Mouse (Mus musculus): ENCODE results near the gene Mtch2.
A peak's percentile ranks its signal among the peaks of the same experiment; 100 is the strongest.
"Not testable (repeated sequence)": the region's sequence is repeated elsewhere in the genome, so short reads cannot be mapped to it uniquely, and the experiment has no call there.

Mtch2 gene

GRCm38 (mm10) chr2:90864184-90864583 is 17.2 kb downstream of the Mtch2 start:
- DNase-seq (ENCODE audit: low spot score): no peak

- DNase-seq (ENCODE audit: low spot score): peak; percentile 66
Measured at GRCm38 (mm10) chr2:90866524-90866923, 19.6 kb downstream of the Mtch2 start.

- no peak for DNase-seq (ENCODE audit: low spot score)
Measured at GRCm38 (mm10) chr2:90870136-90870601, 23.2 kb downstream of the Mtch2 start.

DNA sequence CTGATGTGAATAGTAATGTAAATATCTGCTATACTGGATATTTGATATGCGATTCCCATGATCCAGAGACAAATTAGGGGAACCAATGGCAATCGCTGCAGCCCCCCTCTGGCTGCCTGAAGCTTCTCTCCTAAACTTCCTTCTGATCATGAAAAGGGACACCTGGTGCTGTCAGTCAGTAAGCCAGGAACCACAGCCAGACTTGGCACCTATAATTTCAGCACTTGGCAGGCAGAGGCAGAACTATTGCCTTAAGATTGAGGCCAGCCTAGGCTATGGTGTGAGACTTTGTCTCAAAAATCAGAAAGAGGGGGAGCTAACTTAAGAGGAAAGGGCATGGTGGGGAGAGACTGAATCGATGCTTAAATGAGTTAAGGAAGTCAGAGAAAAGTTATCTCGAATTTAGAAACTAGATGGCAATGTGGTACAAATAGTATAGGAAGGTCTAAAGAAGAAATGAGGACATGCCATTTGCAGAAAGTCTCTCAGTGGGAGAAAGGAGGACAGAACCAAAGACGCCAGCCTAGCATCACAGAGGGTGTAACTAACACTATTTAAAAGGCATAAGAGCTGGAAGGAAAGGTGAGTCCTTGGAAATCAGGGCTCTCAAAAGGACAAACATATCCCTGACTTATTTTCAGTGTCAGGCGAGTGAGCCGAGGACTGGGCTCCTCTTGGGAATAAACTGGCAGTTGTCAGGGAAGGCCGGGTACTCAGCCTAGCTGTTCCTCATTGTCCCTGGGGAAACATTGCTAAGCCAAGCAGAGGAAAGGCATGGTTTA is 24.4 kb downstream of the Mtch2 start:
- DNase-seq (ENCODE audit: low spot score): no peak

DNA sequence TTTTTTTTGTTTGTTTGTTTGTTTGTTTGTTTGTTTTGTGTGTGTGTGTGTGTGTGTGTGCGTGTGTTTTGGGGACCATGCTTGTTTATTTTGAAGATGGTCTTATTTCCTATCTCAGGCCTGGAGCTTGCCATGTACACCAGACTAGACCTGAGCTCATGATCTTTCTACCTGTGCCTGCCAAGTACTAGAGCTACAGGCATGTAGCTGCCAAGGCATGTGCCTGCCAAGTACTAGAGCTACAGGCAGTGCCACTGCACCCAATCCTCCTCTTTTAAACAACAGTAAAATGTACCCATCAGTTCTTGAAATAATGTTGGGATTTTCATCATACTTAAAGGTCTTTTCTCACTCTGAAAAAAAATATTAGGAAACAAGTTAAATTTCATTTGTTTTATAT is 27.1 kb downstream of the Mtch2 start:
- DNase-seq (ENCODE audit: low spot score): no peak

GRCm38 (mm10) chr2:90875239-90875638 is 28.3 kb downstream of the Mtch2 start:
- DNase-seq (ENCODE audit: low spot score): no peak

DNA sequence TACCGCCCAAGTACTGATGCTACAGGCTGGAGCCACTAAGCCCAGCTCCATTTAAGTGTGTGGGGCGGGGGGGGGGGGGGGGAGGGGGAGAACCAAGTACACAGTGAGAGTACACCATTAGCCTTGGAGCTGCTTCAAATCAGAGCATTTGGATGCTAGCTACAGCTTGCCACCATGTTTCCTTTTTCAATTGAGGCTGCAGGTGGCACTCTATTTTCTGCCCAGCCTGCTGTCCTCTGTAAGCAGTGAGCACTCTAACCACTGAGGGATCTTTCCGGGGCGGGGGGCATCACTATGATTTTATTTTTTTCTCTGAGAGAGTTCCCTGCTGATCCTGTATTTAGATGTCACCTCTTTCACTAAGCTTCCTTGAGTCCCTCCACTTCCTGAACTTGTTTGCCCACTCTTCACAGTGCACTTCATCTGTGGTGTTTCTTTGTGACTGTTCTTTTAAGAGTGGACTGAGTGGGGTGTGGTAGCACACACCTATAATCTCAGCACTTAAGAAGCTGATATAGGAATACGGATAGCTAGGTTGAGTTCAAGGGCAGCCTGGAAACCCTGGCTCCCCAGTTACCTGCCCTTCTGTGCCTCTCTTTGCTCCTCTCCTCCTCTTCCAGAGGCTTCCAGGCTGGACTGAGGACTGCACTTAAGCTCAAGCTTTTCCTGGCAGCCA is 30.8 kb downstream of the Mtch2 start:
- DNase-seq (ENCODE audit: low spot score): no peak

- DNase-seq (ENCODE audit: low spot score): no peak
Measured at GRCm38 (mm10) chr2:90879419-90879818, 32.5 kb downstream of the Mtch2 start.

GRCm38 (mm10) chr2:90880144-90880785 is 33.3 kb downstream of the Mtch2 start:
- DNase-seq (ENCODE audit: low spot score): no peak

DNA sequence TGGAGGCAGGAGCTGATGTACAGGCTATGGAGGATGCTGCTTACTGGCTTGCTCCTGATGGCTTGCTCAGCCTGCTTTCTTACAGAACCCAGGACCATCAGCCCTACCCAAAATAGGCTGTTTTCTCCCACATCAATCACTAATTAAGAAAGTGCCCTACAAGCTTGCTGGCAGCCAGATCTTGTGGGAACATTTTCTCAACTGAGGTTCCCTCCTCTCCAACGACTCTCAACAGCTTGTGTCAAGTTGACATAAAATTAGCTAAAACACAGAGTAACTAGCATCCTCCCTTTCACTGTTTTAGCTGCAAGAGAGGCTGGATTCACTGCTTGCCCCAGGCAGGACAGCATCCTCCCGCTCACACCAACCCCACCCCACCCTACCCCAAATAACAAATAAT is 34.9 kb downstream of the Mtch2 start:
- DNase-seq (ENCODE audit: low spot score): no peak

DNA sequence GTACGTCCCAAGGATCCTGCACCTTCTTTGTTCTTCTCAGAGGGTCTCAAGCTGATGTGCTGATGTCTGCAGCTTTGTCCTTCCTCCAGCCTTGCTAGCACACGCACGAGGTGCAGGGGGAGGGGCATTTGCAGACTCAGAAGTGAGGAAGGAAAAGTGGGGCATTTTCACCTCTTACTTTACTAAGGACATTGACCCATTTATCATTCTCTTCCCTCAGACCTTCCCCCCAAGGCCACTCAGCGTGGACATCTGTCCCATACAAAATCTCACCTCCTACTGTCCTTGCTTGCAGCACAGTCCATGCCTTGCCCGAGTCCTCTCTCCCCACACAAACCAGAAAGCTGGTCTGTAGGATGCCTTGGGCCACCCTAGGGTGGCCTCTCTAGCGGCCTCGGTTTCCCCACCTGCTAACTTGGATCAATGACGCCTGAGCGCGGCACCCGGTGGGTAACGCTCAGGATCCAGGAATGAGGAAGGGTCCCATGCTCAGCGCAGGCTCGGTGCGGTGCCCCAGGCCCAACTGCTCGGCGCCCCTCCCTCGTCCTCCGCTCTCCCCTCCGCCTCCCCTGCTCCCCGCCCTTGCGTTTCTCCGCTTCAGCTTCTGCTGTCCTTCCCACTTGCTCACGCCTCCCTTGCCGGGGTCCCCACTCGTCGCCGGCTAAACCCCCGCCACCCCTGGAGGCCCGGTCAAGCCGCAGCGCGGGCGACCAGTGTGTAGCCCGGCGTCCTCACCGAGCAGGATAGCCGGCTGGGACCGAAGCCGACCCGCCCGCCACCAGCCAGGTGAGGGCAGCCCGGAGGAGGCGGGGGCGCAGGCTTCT is 38.5 kb downstream of the Mtch2 start, which contains the start of gene C1qtnf4:
Gene C1qtnf4, plus strand, starts transcription at position 643 of the 824 bp plus-strand sequence.
- no peak for DNase-seq (ENCODE audit: low spot score)

- DNase-seq (ENCODE audit: low spot score): no peak
Measured at GRCm38 (mm10) chr2:90886436-90886835, 39.5 kb downstream of the Mtch2 start.

DNA sequence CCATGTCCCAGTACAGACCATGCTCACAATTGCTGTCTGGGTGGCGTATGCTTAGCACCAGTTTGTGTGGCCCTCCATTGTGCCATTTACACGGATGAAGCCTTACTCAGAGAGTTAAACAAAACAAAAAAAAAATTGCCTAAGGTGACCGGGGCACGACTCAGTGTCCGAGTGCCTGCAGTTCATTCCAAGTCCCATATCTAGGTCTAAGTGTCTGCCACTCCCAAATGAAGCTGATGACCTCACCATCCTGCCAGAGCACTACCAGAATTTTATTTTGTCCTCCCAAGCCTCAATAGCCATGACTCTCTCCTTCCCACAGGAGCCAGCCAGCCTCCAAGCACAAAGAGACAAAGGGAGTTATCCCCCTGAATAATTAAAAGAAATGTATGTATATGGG is 40.7 kb downstream of the Mtch2 start:
- no peak for DNase-seq (ENCODE audit: low spot score)

DNA sequence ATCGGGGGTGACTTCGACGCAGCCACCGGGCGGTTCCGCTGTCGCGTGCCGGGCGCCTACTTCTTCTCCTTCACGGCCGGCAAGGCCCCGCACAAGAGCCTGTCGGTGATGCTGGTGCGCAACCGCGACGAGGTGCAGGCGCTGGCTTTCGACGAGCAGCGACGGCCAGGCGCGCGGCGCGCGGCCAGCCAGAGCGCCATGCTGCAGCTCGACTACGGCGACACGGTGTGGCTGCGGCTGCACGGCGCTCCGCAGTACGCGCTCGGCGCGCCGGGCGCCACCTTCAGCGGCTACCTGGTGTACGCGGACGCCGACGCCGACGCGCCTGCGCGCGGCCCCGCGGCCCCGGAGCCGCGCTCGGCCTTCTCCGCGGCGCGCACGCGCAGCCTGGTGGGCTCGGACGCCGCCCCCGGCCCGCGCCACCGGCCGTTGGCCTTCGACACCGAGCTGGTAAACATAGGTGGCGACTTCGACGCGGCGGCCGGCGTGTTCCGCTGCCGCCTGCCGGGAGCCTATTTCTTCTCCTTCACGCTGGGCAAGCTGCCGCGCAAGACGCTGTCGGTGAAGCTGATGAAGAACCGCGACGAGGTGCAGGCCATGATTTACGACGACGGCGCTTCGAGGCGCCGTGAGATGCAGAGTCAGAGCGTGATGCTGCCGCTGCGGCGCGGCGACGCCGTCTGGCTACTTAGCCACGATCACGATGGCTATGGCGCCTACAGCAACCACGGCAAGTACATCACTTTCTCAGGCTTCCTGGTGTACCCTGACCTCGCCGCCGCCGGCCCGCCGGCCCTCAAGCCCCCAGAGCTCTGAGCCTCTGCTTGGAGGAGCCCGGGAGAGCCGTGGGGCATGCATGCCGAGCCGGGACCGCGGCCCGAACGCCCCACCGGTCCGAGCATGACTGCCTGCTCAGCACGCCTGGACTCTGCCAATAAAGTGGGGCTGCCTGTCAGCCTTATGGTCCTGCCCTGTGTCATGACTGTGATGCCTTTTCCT is 42.9 kb downstream of the Mtch2 start:
- DNase-seq (ENCODE audit: low spot score): peak; percentile 22

DNA sequence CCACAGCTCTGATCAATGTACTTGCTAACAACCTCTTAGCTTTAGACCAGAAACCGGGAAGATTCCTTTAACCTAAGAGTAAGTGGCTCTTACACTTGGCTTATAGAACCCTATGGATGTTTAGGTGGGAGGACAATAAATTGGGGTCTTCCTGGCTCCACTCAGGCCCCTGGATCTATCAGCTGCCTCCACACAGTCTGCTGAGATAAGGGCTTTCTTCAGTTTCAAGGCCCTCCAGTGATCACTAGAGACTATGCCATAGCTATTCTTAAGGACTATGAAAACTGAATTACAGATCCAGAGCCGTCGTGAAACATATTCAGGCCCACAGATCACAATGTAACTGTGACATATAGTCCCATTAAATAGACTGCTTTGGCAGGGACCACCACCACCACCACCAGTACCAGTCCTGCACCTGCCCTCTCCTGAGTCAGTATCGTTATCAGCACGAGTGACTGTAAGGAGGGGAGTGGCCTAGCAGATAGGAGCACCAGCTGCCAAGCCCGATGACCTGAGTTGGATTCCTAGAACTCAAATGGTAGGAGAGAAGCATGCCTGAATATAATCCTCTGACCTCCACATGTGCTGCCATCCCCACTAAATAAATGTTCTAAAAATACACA is 46.8 kb downstream of the Mtch2 start:
- no peak for DNase-seq (ENCODE audit: low spot score)

DNA sequence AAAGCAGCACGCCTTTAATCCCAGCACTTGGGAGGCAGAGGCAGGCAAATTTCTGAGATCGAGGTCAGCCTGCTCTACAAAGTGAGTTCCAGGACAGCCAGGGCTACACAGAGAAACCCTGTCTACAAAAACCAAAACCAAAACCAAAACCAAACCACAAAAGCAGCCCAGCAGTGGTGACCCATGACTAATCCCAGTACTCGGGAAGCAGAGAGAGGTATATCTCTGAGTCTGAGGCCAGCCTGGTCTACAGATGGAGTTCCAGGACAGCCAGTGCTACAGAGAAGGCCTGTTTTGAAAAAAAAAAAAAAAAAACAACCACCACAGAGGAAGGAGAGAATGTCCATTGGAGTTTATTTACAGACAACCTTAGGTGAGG is 47.3 kb downstream of the Mtch2 start:
- not testable (repeated sequence) for DNase-seq (ENCODE audit: low spot score)

DNA sequence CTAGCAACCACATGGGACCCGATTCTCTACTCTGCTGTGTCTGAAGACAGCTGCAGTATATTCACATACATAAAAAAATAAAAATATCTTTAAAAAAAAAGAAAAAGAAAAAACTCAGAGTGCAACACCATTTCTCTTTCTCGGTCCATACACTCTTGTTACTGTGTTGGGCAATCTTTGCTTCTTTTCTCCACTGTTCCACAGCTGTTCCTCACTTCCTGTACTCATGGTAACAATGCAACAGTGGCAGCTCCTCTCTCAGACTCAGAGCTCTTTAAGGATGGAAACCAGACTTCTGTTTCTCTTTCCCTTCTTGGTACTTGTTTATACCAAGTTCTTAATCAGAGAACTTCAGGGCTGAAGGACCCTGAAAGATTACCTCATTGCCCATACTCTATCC is 56.4 kb downstream of the Mtch2 start:
- no peak for DNase-seq (ENCODE audit: low spot score)

DNA sequence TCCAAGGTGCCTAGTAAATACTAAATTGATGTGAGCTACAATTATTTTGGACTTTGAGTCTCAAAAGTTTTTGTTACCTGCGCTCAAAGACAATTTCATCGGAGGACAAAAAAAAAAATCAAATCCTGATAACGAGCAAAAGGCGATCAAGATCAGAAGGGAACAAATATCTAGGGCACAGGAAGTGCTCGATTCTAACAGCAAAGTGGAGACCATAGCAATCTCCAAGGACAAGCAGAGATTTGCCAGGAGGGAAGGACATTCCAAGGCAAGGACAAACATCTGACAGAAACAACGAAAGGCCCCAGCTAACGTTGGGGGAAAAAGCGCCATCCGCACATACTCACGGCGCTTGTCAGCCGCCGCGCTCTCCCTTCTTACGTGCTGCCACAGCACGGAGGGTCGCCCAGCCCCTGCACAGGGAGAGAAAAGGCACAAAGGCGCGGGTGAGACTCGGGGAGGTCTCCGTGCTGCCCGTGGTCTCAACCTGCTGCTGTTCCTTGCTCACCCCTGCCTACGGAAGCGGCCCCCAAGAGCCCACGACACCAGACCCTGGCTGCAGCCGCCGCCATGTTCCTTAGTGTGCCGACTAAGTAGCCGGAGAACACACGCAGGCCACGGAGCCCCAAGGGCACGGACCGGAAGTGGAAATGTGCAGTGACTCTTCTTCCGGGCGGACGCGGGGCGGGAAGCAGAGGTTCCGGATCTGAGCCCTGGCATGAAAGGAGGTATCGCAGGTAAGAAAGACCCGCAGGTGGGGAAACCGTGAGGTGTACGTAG is 57.3 kb downstream of the Mtch2 start, which contains the start of the genes Kbtbd4 and Ndufs3:
Gene Kbtbd4, plus strand, starts transcription at position 665 of the 780 bp plus-strand sequence.
Gene Ndufs3, minus strand, starts transcription at position 752 of the 780 bp plus-strand sequence.
- DNase-seq (ENCODE audit: low spot score): peak; percentile 63

DNA sequence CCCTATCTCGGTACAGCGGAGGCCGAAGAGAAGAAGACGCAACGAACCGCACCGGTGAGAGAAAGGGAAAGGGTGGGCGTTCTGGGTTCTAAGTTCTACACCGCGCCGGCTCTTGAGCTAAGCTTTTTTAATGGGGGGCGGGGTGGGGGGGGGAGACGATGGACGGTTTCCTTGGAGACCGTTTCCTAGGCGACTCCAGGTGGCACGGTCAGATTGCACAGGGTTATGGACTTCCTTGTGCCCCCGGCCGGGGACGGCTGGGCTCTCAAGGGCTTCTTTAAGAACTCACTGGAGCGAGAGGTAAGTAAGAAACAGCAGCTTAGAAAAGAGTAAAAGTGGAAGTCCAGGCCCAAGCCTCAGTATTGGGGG is 57.9 kb downstream of the Mtch2 start:
- no peak for DNase-seq (ENCODE audit: low spot score)

Data from ovary, postnatal 10 days (tissue).